Mouse (Mus musculus): ENCODE results near the gene Sema3a.

The Sema3a gene

DNA sequence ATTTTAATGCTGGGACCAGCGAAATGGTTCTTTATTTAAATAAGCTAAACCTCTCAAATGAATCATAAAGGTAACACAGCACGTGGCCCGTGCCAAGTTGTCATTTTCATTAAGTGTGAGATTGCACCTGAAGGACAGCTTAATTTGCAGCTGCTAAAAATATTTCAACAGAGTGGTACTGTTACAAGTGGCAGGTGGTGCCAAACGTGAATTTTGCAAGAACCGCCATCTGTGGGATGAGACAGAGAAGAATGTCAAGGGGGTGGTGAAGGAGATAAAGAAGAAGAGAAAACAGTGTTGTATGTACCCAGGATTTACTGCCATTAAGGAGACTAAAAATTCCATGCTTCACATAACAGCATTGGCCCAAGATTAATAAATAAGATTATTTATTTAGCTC, 423.9 kb downstream of the Sema3a start:
- Histone ChIP-seq H3K9me3 (ENCODE audit: low read length) (no peaks in the 10 kb centered on the region), H3K4me1 (replicated peaks; ENCODE audit: low read depth, low read length) (no peaks in the 10 kb centered on the region; the same call in 1 of the 2 replicates), H3K4me3 (replicated peaks; ENCODE audit: low read length) (no peak overlapping the region), H3K27me3 (ENCODE audit: insufficient read depth, low read length) (no peaks in the 10 kb centered on the region), H3K36me3 (ENCODE audit: insufficient read depth, low read length) (no peaks in the 10 kb centered on the region)
- TF ChIP-seq POU5F1 (IDR thresholded peaks at IDR 0.05; ENCODE audit: borderline replicate concordance, low read length) (no peak), CTCF (conservative IDR thresholded peaks at IDR 0.05; ENCODE audit: low read length) (no peak), NANOG (IDR thresholded peaks at IDR 0.05; ENCODE audit: borderline replicate concordance, low read length) (no peak)

DNA sequence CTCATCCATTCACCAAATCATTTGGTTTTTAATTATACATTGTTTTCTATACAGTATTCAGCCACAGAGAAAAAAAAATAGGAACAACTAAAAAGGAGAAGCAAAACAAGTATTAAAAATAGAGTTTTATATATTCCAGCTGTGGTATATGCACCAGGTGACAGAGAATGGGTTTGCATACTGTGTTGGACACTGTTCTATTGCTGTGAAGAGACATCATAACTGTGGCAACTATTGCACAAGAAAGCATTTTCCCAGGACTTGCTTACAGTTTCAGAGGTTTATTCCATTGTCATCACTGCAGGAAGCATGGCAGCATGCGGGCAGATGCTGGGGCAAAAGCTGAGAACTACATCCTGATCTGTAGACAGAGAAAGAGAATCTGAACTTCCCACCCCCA, 425.7 kb downstream of the Sema3a start:
- H3K27me3 ChIP-seq (ENCODE audit: insufficient read depth, low read length), result no peaks in the 10 kb centered on the region
- TF ChIP-seq CTCF (conservative IDR thresholded peaks at IDR 0.05; ENCODE audit: low read length), result no peak
- no peak for TF ChIP-seq POU5F1 (IDR thresholded peaks at IDR 0.05; ENCODE audit: borderline replicate concordance, low read length)
- TF ChIP-seq NANOG (IDR thresholded peaks at IDR 0.05; ENCODE audit: borderline replicate concordance, low read length), result no peak
- no peaks in the 10 kb centered on the region for H3K36me3 ChIP-seq (ENCODE audit: insufficient read depth, low read length)
- no peak overlapping the region for H3K4me3 ChIP-seq (replicated peaks; ENCODE audit: low read length)
- H3K9me3 ChIP-seq (ENCODE audit: low read length), result no peaks in the 10 kb centered on the region
- no peaks in the 10 kb centered on the region; the same call in 1 of the 2 replicates for H3K4me1 ChIP-seq (replicated peaks; ENCODE audit: low read depth, low read length)

DNA sequence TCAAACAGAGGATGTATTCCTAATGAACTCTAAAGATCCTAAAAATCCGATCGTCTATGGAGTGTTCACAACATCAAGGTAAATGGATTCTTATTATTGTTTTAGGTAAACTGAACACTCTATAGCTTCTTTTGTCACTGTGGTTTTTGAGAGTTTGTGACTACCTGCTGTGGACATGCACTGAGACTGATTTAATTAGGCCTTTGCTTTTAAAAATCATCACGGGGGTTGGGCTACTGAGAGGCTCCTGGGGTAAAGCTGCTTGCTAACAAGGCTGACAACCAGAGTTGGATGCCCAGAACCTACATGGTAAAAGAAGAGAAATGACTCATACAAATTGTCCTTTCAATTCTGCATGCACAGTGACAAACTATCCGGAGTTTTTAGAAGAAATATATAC, 432.0 kb downstream of the Sema3a start:
- H3K4me3 ChIP-seq (replicated peaks; ENCODE audit: low read length), result no peak overlapping the region
- H3K36me3 ChIP-seq (ENCODE audit: insufficient read depth, low read length), result no peaks in the 10 kb centered on the region
- TF ChIP-seq NANOG (IDR thresholded peaks at IDR 0.05; ENCODE audit: borderline replicate concordance, low read length), result no peak
- no peak for TF ChIP-seq CTCF (conservative IDR thresholded peaks at IDR 0.05; ENCODE audit: low read length)
- no peak for TF ChIP-seq POU5F1 (IDR thresholded peaks at IDR 0.05; ENCODE audit: borderline replicate concordance, low read length)
- H3K4me1 ChIP-seq (replicated peaks; ENCODE audit: low read depth, low read length), result no peaks in the 10 kb centered on the region
- no peaks in the 10 kb centered on the region for H3K27me3 ChIP-seq (ENCODE audit: insufficient read depth, low read length)
- H3K9me3 ChIP-seq (ENCODE audit: low read length), result no peaks in the 10 kb centered on the region

- H3K36me3 ChIP-seq (ENCODE audit: insufficient read depth, low read length), result no peaks in the 10 kb centered on the region
- no peaks in the 10 kb centered on the region for H3K27me3 ChIP-seq (ENCODE audit: insufficient read depth, low read length)
- no peaks in the 10 kb centered on the region for H3K9me3 ChIP-seq (ENCODE audit: low read length)
- H3K4me3 ChIP-seq (replicated peaks; ENCODE audit: low read length), result no peak overlapping the region
- no peaks in the 10 kb centered on the region for H3K4me1 ChIP-seq (replicated peaks; ENCODE audit: low read depth, low read length)
- TF ChIP-seq NANOG (IDR thresholded peaks at IDR 0.05; ENCODE audit: borderline replicate concordance, low read length), result no peak
- TF ChIP-seq CTCF (conservative IDR thresholded peaks at IDR 0.05; ENCODE audit: low read length), result no peak
- no peak for TF ChIP-seq POU5F1 (IDR thresholded peaks at IDR 0.05; ENCODE audit: borderline replicate concordance, low read length)
Observed at GRCm38 (mm10) chr5:13573867-13574266, 448.7 kb downstream of the Sema3a start.

DNA sequence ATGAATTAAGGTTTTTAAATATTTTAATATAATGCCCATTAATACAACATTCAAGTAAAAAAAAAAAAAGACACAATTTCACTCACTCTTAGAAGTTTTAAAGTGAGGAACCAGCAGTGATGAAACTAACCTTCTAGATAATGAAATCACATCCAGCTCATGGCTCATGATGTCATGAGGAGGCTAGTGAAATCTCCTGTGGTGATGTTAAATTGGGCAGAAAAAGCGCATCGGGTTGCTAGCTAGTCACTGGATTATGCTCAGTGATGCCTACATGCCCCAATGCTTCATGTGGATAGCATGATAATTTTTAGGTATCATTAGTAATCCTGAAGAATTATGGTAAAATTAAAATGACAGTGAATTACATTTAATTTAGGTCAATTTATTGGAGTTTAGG, 453.9 kb downstream of the Sema3a start:
- Histone ChIP-seq H3K36me3 (ENCODE audit: insufficient read depth, low read length) (no peaks in the 10 kb centered on the region), H3K9me3 (ENCODE audit: low read length) (no peaks in the 10 kb centered on the region), H3K4me3 (replicated peaks; ENCODE audit: low read length) (no peak overlapping the region), H3K4me1 (replicated peaks; ENCODE audit: low read depth, low read length) (no peaks in the 10 kb centered on the region), H3K27me3 (ENCODE audit: insufficient read depth, low read length) (no peaks in the 10 kb centered on the region)
- TF ChIP-seq CTCF (conservative IDR thresholded peaks at IDR 0.05; ENCODE audit: low read length) (no peak), POU5F1 (IDR thresholded peaks at IDR 0.05; ENCODE audit: borderline replicate concordance, low read length) (no peak), NANOG (IDR thresholded peaks at IDR 0.05; ENCODE audit: borderline replicate concordance, low read length) (no peak)

DNA sequence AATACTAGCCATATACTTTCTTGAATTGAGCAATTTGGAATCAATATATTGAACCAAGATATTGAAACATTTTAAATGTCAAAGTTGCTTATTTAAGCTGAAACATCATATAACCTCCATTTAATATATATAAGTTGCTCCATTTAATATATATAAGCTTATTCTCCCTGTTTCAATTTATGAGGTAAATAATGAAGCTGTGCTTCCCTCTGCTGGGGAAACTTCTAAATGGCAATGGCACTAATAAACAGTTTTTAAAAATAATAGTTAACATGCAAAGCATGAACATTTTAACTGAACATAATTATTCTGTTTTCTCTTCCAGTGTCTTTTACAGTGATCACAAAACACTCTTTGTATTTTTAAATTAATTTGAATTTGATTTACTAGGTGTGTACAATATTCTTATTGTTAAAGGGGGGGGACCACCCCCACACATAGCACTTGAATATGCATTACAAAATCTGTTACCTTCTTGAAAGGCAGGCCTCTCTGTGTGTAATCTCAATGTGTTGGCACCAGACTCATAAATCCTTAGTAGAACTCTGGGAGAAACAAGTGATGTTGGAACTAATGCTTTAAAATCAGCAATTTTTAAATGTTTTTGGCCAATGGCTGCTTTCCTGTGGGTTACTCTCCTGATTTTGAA, 460.5 kb downstream of the Sema3a start:
- peak; percentile 24 for TF ChIP-seq CTCF (conservative IDR thresholded peaks at IDR 0.05; ENCODE audit: low read length)
- no peak for TF ChIP-seq NANOG (IDR thresholded peaks at IDR 0.05; ENCODE audit: borderline replicate concordance, low read length)
- no peaks in the 10 kb centered on the region for H3K36me3 ChIP-seq (ENCODE audit: insufficient read depth, low read length)
- H3K4me3 ChIP-seq (replicated peaks; ENCODE audit: low read length), result no peak overlapping the region
- H3K9me3 ChIP-seq (ENCODE audit: low read length), result no peaks in the 10 kb centered on the region
- H3K27me3 ChIP-seq (ENCODE audit: insufficient read depth, low read length), result no peaks in the 10 kb centered on the region
- H3K4me1 ChIP-seq (replicated peaks; ENCODE audit: low read depth, low read length), result no peaks in the 10 kb centered on the region

DNA sequence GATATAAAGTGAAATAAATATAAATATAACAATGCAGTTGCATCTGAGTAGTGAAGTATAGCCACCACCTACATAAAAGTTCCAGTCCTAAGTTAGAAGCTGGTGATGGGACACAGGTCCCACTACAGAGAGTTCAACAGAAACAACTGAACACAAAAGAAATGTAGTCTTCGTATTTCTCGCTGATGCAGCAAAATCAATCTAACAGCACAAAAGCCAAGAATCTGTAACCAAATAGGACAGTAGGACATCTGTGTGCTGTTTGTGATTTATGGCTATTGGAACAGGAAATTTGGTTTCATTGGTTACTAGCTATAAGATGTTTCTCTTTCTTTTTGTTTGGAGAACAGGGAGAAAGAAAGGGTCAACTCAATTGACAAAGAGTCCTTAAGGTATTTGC, 469.2 kb downstream of the Sema3a start:
- no peaks in the 10 kb centered on the region for H3K4me1 ChIP-seq (replicated peaks; ENCODE audit: low read depth, low read length)
- H3K9me3 ChIP-seq (ENCODE audit: low read length), result no peaks in the 10 kb centered on the region
- no peaks in the 10 kb centered on the region for H3K36me3 ChIP-seq (ENCODE audit: insufficient read depth, low read length)
- H3K4me3 ChIP-seq (replicated peaks; ENCODE audit: low read length), result no peak overlapping the region
- TF ChIP-seq POU5F1 (IDR thresholded peaks at IDR 0.05; ENCODE audit: borderline replicate concordance, low read length) (no peak), CTCF (conservative IDR thresholded peaks at IDR 0.05; ENCODE audit: low read length) (no peak), NANOG (IDR thresholded peaks at IDR 0.05; ENCODE audit: borderline replicate concordance, low read length) (no peak)
- H3K27me3 ChIP-seq (ENCODE audit: insufficient read depth, low read length), result no peaks in the 10 kb centered on the region

GRCm38 (mm10) chr5:13611631-13612030, 486.4 kb downstream of the Sema3a start:
- H3K36me3 ChIP-seq (ENCODE audit: insufficient read depth, low read length), result no peaks in the 10 kb centered on the region
- H3K27me3 ChIP-seq (ENCODE audit: insufficient read depth, low read length), result no peaks in the 10 kb centered on the region
- H3K9me3 ChIP-seq (ENCODE audit: low read length), result no peaks in the 10 kb centered on the region
- no peak for TF ChIP-seq CTCF (conservative IDR thresholded peaks at IDR 0.05; ENCODE audit: low read length)
- TF ChIP-seq POU5F1 (IDR thresholded peaks at IDR 0.05; ENCODE audit: borderline replicate concordance, low read length), result no peak
- no peak for TF ChIP-seq NANOG (IDR thresholded peaks at IDR 0.05; ENCODE audit: borderline replicate concordance, low read length)
- no peak overlapping the region for H3K4me3 ChIP-seq (replicated peaks; ENCODE audit: low read length)
- H3K4me1 ChIP-seq (replicated peaks; ENCODE audit: low read depth, low read length), result peaks cover 16% of the 10 kb centered on the region

DNA sequence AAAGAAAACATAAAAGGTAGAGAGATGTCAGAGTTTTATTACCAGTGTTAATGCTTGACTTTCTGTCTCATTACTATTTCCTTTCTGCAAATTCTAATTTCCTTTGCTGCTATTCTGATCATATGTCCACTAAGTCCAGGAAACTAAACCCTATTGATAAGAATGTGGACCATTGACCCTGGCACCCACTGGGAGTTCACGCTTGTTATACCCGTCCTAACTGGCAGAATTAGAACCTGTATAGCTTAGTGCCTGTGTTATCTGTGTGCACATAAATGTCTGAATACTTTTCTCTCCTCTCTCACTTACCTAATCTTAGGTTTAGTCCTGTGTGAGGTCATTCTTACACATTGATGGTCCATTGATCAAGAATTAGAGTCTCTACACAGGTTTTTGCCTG, 486.9 kb downstream of the Sema3a start:
- Histone ChIP-seq H3K4me1 (replicated peaks; ENCODE audit: low read depth, low read length) (peaks cover 18% of the 10 kb centered on the region), H3K4me3 (replicated peaks; ENCODE audit: low read length) (no peak overlapping the region), H3K9me3 (ENCODE audit: low read length) (no peaks in the 10 kb centered on the region), H3K27me3 (ENCODE audit: insufficient read depth, low read length) (no peaks in the 10 kb centered on the region), H3K36me3 (ENCODE audit: insufficient read depth, low read length) (no peaks in the 10 kb centered on the region)
- TF ChIP-seq NANOG (IDR thresholded peaks at IDR 0.05; ENCODE audit: borderline replicate concordance, low read length), result no peak
- no peak for TF ChIP-seq CTCF (conservative IDR thresholded peaks at IDR 0.05; ENCODE audit: low read length)
- TF ChIP-seq POU5F1 (IDR thresholded peaks at IDR 0.05; ENCODE audit: borderline replicate concordance, low read length), result no peak

Data from E14TG2a.4 (cell line).